Mouse (Mus musculus) right cerebral cortex, postnatal 25 days (tissue): ENCODE measurements around the gene Arvcf.

Experiments
- DNase-seq: peaks from one replicate; pipeline ENCODE4 v3.0.0; 2022

The Arvcf gene

DNA sequence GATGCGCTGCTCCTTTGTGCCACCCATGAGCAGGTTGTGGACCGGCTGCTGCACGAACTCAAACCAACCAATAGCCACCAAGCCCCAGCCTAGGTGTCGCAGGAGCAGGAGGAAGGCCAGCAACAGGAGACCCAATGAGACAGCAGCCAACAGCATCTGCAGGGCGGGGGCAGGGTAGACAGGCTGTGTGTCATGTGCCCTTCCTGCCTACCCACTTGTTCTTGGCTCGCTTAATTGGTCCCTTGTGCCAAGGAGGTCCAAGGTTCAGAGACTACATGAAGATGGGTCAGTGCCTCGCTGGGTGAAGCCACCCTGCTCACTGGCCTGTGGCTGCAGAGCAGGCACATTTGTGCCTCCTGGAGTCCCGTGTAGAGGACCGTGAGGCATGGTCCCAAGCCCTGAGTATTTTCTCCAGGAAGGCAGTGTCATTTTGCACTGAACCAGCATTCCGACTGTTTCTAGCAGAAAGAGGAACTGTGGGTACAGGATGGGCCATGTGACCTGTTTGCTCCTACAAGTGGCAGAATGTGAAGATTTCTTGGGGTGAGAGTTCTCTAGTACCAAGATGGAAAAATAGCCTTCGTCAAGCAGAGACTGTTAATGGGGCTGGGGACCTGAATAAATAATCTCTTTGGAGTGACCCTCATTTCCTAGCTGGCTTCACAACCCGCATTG is 64.0 kb downstream of the Arvcf start:
- DNase-seq, result no peak

DNA sequence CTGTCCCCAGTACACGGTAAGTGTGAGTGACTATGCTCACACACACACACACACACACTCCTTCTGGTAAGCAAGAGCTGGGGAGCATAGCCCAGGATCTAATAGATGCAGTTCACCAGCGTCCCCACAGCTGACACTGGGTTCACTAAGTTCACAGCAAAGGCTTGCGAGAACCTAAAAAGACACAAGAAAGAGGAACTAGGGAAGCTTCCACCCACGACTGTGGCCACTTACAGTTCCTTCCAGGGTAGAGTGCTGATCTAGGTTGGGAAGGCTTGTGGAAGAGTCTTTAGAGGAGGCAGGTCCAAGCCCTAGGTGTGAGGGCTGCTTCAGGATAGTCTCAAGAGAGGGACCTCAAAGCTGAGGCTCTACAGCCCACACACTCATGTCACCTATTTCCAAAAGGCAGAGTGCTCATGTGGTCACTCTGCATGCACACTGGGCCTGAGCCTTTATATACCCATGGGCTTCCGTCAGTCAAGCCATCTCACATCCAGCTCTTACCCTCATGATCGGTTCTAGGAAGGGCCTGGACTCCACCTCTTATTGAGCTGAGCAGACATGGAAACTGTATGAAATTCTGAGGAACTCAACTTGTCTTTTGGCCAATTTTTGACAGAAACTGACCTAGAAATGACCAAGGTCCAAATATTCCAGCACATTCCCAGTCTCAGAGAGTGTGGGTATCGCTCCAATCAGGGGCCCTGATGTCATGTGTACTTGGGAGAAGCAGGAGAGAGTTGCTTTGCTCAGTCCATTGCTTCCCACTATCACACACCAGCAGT is 65.2 kb downstream of the Arvcf start:
- no peak for DNase-seq

DNA sequence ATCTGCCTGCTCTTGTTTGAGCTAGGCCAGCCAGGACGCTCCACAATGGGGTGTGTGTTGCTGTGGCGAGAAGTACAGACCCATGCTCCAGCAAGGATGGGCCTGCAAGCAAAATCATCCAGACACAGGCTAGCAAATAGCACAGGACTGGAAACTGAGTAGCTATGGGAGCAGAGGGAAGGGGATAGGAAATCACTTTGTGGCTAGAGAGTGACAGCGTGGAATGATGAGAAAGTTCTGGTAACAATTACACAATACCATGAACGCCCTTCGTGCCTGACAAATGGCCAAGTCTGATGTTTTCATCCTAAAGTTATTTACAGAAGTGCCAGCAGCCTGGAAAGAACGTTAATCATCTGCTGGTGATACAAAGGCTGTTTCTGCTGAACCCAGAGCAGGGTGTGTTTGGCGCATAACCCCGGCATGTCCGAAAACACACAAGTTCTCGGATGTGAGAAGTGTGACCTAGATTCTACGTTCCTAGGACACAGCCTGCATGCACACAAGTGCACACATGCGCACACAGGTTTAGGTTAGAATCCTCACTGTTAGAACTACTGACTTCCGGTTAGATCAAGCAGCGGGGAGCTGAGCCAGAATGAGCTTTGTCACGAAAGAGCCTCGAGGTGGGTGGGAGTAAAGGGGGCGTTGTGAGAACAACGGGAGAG is 68.2 kb downstream of the Arvcf start:
- no peak for DNase-seq

DNA sequence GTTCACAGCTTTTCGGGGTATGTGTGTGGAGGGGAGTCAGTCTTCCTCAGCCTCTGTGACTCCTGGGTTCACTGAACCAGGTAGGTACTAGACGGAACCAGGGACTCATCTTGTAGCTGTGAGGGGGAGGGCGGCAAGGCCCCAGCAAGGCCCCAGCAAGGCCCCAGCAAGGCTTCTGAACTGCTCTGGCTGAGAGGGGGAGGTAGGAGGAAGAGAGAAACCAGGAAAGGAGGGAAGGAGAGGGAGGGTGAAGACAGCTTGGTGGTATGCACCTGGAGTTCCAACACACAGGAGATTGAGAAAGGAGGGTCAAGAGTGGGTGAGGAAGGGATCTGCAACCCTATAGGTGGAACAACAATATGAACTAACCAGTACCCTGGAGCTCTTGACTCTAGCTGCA is 68.9 kb downstream of the Arvcf start:
- DNase-seq, result no peak

DNA sequence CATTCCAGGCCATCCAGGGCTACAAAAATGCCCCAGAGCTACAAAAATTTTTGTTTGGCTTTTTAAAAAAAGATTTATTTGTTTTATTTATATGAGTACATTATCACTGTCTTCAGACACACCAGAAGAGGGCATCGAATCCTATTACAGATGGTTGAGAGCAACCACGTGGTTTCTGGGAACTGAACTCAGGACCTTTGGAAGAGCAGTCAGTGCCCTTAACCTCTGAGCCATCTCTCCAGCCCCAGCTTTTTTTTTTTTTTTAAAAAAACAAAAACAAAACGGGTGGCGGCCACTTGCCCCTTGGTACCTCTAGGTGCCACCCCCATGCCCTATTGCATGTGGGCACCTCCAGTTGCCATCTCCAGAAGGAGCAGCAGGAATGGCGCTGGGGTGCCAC is 69.5 kb downstream of the Arvcf start:
- no peak for DNase-seq

DNA sequence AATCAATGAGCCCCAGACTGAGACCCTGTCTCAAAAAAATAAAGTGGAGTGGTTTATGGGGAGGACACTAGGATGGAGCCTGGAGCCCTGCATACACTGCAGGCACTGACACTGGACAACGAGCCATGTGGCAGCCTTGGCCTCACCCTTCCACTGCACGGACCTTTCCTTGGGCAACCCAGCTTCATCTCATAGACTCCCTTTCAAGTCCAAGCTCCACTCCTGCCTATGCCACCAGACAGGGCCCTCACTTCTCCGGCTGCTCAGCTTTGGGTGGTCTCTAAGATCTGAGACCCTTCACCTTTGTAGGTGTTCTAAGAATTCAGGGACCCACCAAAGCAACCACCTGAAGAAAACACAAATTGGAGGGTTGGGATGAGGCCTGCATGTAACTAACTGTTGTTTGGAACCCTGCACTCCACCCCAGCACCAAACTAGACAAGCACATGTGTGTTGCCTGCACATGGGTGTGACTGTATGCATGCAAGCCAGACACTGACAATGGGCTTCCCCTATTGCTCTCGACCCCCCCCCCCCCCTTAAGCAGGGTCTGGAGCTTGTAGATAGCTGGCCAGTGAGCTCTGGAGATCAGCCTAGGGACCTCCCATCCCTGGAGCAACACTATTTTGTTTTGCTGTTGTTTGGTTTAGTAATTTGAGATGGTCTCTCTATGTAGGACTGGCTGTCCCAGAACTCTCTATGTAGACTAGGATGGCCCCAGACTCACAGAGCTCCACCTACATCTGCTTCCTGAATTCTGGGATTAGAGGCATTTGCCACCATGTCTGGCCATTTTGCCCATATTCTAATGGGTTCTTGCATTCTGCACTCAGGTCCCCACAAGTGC is 71.0 kb downstream of the Arvcf start:
- no peak for DNase-seq

DNA sequence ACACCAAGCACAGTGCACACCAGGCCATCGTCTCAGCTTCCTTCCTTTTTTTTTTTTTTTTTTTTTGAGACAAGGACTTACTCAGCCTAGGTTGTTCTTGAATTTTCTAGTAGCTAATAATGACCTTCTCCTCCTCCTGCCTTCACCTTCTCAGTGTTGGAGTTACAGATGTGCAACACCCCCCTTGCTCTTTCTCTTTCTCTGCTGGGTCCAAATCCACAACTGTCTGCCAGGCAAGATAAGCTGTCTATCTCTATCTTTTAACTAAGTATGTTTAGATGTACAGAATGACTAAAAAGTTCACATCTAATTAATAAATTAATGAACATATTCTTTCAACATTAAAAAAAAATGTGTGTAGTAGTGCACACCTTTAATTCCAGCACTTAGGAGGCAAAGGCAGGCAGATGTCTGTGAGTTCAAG is 71.6 kb downstream of the Arvcf start:
- no peak for DNase-seq

DNA sequence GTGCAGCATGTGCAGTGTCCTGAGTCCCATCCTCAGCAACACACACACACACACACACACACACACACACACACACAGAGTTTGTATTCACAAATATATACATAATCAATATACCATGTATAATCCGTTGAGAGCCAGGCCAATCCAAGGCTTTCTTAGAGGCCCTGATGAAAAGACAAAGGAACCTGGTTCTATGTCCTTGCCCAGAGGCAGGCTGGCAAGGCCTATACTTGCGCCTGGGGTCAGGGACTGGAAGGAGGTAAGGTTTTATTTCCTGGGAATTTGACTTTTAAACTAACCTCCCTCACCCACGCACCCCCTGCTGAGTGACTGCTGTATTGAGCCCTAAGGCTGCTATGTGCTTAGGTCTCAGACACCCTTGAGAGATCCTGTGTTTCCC is 72.6 kb downstream of the Arvcf start:
- no peak for DNase-seq

DNA sequence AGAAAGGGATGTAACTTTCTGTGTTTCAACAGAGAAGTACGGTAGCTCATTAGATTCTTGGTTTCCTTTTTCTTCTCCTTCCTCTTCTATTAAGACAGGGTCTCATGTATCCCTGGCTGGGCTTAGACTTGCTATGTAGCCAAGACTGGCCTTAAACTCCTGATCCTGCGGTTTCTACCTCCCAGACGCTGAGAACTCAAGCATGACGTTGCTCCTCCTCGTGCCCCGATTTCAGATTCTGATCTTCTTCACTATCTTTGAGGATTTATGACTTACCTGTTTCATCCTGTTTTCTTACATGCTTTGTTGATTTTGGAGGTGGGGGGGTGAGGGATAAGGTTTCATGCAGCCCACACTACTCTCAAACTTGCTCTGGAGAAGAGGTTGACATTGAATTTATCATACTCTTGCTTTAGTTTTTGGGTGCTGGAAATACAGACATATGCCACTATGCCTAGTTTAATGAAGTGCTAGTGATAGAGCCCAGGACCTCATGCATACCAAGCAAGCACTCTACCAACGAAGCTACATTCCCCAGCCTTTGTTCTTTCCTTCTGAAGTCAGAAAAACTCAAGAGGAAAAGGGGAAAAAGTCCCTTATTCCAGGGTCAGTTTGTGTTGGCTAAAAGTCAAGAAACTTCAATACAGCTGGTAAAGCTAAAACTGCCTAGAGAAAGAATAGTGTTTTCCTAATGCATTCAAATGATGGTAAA is 75.4 kb downstream of the Arvcf start:
- DNase-seq, result no peak

DNA sequence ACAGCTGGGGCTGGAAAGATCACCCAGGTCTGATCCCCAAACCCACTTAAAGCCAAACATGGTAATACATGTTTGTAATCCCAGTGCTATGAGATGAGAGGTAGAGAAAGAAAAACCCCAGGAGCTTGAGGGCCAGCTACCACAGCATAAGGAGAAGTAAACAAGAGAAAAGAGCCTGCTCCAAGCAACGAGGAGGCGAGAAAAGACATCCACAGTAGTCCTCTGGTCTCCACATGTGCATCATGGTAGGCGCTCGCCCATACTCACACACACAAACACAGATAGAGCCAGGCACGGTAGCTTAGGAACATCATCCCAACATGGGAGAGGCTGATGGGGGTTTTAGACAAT is 75.9 kb downstream of the Arvcf start:
- DNase-seq, result no peak

DNA sequence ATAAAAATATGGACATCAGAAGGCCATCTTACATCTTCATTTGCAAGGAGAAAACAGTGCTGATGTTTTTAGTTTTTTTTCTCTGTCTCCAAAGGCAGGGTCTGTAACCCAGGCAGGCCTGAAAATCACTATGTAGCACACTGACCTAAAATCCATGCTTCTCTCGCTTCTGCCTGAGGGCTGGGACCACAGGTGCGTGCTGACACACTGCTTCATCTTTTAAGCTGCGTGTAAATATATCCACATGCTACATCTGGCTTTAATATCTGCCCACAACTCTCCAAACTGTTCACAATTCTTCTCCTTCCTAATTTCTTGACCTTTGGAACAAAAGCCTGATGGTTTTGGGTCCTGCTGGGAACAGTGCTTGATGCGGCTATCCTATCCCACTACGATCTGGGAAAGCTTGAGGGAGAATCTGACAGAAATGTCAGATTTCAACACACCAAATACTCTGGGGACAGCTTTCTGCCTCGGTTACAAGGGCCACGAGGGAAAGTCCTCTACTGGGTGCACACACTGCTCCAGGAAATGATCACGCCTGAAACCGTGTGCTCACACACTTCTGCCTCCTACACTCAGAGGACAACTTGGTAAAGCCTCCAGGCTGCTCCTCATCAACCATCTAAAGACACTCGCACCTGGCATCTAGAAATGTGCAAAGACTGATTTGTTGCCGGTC is 76.5 kb downstream of the Arvcf start:
- DNase-seq, result no peak

DNA sequence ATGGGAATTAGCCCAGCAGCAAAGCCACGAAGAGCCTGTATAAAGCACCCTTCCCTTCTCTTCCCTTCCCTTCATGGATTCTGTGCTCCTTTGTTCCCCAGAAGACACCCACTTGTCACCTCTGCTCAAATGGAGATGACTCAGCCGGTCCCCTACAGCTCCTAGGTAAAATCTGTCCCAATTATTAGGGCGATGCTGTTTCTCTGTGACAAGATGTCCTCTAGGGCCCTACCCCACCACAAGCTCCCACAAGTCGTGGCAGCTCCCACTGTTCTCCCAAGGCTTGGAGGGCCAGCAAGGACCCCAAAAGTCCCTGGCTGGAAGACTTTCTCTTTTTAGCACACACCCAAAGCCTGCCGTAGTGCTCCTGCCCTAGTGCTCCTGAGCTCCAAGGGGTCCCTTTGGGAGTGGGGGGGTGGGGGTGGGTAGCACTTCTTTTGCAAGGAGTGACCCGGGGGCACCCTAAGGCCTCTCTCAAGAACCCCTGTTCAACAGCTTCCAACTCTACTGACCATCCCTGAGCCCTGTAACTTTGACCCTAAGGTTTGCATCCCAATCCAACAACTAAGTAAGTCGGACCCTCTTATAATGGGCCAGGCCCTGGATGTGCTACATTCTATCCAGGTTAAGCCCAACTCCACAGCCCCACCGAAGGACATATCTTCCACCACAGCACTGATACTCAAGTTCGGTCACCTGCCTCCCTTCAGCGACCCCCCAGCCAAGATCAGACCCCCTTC is 77.7 kb downstream of the Arvcf start:
- DNase-seq, result no peak

DNA sequence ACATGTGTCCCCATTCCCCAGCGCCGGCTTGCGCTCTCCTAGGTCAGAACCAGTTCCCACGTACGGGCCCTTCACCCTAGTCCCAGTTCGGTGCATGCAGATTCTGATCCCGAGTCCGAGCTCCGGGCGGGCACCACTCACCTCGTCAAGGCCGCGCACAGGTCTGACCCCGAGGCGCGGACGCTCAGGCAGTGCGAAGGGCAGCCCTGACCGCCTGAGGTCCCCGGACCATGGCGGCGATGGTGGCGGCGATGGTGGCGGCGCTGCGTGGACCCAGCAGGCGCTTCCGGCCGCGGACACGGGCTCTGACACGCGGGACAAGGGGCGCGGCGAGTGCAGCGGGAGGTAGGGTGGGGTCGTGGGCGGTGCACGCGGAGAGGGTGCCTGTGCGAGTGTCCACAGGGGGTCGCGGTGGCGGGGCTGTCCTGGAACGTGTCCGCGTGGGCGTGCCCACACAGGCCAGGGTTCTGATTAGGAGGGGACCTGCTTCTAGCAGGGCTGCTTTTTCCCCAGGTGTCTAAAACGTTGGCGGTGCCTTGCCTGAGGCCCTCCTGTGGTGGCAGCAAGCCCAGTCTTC is 78.3 kb downstream of the Arvcf start, which contains the start of gene Txnrd2:
TSS of gene Txnrd2 (plus strand) at position 170 of the 577 bp plus-strand sequence.
- peak; percentile 77 for DNase-seq

DNA sequence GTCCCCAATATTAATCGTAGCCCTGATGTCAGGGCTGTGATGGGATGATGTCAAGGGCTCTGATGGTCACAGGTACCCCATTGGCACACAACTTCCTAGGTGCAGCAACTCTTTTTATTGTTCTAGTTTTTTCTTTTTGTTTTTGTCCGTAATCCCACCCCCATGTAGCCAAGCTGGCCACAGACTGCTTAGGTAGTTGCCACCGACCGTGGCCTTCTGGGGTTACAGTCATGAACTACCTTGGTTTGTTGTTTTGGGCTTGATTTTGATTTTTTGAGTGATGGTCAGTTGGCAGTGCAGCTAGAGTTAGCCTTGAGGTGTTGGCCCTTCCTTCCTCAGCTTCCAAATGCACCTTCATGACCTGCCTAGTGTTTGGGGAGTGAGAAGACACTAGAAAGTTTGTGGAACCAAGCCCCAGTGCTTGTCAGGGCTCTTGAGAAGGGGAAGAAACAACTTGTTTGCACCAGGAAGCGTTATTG is 78.9 kb downstream of the Arvcf start, which contains the start of gene Comt:
TSS of gene Comt (minus strand) at position 51 of the 479 bp plus-strand sequence.
- no peak for DNase-seq

DNA sequence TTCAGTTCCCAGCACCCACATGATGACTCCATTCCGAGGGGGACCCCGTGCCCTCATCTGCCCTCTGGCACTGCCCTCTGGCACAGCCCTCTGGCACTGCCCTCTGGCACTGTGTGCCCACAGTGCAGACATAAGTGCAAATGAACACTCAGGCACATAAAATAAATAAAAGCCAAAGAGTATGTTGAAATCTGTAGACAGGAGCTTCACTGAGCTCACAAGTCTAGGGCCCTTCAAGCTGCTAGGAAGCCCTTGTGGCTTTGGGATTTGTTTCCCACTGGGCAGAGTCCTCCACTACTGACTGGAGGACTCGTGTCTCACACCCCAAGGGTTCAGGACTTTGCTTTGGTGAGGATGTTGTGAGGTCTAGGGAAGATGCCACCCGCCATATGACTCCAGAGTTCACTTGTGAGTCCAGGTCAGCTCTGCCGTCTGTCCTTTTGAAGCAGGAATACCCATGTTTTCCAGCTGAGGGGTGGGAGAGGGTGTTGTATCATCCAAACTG is 80.1 kb downstream of the Arvcf start:
- DNase-seq, result no peak

DNA sequence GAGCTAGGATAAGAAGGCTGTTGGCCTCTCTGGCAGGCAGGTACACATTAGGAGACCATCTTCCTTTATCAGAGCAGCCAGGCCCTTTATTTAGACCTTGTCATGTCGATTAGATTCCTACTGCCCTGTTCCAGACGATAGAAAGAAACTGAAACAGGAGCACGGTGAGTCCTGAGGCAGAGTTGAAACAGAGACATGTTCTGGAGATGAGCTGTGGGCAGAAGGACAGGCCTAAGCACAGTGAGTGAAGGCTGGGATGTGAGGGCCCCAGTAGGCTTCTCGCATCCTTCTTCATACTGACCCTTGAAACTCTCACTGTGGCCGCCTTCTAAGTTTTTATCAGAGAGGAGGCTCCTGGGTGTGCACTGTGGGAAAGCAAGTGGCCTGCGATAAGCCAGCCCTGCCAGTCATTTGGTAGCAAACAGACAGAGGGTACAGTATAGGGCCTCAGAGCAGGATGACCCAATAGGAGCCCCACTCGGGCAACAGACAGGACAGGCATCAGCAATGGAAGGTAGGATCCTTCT is 80.6 kb downstream of the Arvcf start:
- DNase-seq, result no peak

DNA sequence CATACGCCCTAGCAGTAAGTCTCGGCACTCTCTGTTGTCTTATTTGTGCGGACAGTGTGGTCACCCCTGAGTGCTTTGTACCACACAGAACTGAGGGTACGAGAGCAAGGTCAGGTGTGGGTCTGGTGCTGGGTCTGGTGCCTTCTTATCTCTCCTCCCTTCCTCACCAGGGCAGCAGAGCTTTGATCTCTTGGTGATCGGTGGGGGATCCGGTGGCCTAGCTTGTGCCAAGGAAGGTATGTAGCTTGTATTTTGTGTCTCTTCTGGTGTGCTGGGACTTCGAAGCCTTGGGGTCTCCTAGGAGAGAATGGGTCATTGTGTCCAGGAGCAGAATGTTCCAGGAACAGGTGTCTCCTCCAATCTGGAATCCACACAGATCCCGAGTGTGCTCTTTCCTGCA is 81.7 kb downstream of the Arvcf start:
- DNase-seq, result no peak

DNA sequence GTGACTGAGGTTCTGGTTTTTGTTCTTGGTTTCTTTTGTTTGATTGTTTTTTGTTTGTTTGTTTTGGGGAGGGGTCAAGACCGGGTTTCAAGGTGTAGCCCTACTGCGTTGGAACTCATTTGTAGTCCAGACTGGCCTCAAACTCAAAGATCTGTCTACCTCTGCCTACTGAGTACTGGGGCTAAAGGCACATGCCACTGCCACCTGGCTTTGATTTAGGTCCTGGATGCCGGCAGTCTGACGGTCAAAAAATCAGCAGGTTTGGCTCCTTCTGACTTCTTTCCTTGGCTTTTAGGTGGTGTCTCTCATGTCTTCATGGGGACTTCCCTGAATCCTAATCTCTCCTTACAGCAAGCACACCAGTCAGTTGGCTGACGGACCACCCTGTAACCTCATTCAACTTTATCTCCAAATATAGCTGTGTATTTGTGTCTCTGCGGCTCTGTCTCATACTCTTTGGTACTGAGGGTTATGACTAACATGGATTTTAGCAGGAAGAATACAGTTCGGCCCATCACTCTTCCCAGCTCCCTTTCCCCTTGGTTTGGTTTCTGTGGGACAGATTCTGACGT is 82.7 kb downstream of the Arvcf start:
- no peak for DNase-seq

DNA sequence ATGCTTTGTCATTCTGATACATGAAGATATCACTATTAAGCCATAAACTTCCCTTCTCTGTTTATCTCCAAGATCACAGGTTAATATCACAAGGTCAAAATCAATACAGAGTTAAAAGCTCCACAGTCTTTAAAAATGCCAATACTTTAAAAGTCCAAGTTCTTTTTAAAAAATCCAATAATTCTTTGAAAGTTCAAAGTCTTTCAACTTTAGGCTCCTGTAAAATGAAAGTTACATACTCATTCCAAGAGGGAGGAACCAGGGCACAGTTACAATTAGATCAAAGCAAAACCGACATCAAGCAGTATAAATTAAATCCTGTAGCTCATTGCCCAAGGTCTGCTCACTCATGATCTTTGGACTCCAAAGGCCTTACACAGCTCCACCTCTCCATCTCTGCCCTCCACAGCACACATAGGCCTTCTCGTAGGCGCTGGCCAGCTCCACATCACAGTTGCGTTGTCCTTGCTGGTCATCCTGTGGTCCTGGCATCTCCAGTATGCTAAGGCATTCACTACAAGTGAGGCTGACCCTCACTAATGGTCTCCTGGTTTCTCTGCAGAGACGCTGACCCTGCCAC is 85.4 kb downstream of the Arvcf start:
- no peak for DNase-seq
